Mouse (Mus musculus): Measurements from ENCODE around the gene Atxn2. TPM values are rescaled to one million over a fixed set of nuclear protein-coding genes. Genes with fewer than 3 reads are reported as not detected.

Atxn2 gene
- total RNA-seq, 1 experiment: 58.0 TPM

DNA sequence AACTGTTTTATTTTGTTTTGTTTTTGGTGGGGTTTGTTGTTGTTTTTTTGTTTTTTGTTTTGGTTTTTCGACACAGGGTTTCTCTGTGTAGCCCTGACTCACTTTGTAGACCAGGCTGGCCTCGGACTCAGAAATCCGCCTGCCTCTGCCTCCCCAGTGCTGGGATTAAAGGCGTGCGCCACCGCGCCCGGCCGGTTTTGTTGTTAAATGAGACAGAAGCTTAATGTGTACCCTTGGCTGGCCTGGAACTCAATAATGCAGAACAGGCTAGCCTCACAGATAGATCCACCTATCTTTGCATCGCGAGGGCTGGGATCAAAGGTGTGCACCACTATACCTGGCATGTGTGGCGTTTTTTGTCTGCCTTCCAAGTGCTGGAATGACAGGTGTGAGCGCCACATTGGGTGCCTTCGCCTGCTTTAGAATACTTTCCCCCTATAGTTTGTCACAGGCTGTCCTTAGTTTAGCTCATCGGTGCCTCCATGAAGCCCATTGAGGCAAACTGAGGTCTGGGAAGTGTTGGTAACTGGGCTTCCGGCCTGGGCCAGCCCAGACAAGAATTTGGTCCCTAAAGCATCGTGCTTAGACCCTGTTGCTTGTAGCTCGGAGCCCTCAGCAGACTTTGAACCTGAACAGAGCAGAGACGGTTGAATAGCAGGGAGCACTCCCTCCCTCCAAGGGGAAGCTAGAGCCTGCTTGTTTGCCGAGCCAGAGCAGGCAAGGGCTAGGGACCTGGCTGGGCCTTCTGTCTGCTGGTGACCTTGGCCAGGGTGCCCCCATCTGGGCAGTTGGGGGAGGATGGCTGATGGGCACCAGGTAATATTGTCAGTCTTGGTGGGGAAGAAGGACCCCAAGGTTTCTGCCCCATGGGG lies 138.6 kb downstream of the Atxn2 start:
- Histone ChIP-seq H3K9me3 (ENCODE audit: control insufficient read depth, insufficient read depth, low read depth, low read length) (no peaks in the 10 kb centered on the region), H3K4me3 (ENCODE audit: insufficient read depth in 1 of 2, low read depth in 1 of 2, low read length in 2 of 2, poor library complexity in 1 of 2, severe bottlenecking in 1 of 2) (peak overlapping the region; percentile 83 to 87), H3K27ac (ENCODE audit: insufficient read depth, low read depth, low read length, poor library complexity, severe bottlenecking) (no peak overlapping the region), H3K9ac (ENCODE audit: insufficient read depth, low read depth, low read length, poor library complexity, severe bottlenecking) (no peak overlapping the region), H3K36me3 (ENCODE audit: control insufficient read depth, insufficient read depth, low read length, poor library complexity, severe bottlenecking) (peaks cover 3% of the 10 kb centered on the region; the same call in 1 of the 2 replicates), H3K4me1 (ENCODE audit: control insufficient read depth in 2 of 2, insufficient read depth in 2 of 2, low read length in 2 of 2, poor library complexity in 1 of 2) (peaks cover 2 to 8% of the 10 kb centered on the region in 2 experiments; a peak in 2 of 4 replicates)
- TF ChIP-seq ZNF384 (IDR thresholded peaks at IDR 0.05; ENCODE audit: low read depth, low read length): no peak
- no peak for TF ChIP-seq ZC3H11A (IDR thresholded peaks at IDR 0.05; ENCODE audit: borderline replicate concordance, low read depth, low read length)
- TF ChIP-seq MAFK (IDR thresholded peaks at IDR 0.05; ENCODE audit: insufficient read depth, low read depth, low read length): no peak
- no peak for TF ChIP-seq CHD2 (IDR thresholded peaks at IDR 0.05; ENCODE audit: low read depth, low read length)
- no peak for TF ChIP-seq HCFC1 (IDR thresholded peaks at IDR 0.05; ENCODE audit: borderline replicate concordance, insufficient read depth, low read length)
- no peak for DNase-seq (ENCODE audit: low read depth, low spot score)
- in situ Hi-C loops (cut with MboI; ENCODE audit: low sequenced_read_pairs in 2 of 2, unreplicated experiment in 2 of 2): loop anchor here in 1 of 2 experiments (25.0 kb wide), 1 partner anchor 238 kb away; no protein-coding TSS in a partner anchor

GRCm38 (mm10) chr5:121853368-121854051 lies 142.4 kb downstream of the Atxn2 start:
- TF ChIP-seq ZC3H11A (IDR thresholded peaks at IDR 0.05; ENCODE audit: borderline replicate concordance, low read depth, low read length) (no peak), HCFC1 (IDR thresholded peaks at IDR 0.05; ENCODE audit: borderline replicate concordance, insufficient read depth, low read length) (no peak), MAFK (IDR thresholded peaks at IDR 0.05; ENCODE audit: insufficient read depth, low read depth, low read length) (no peak), CHD2 (IDR thresholded peaks at IDR 0.05; ENCODE audit: low read depth, low read length) (no peak), ZNF384 (IDR thresholded peaks at IDR 0.05; ENCODE audit: low read depth, low read length) (no peak)
- in situ Hi-C loops (cut with MboI; ENCODE audit: low sequenced_read_pairs in 2 of 2, unreplicated experiment in 2 of 2): loop anchor here in 1 of 2 experiments (25.0 kb wide), 1 partner anchor 234 kb away; no protein-coding TSS in a partner anchor
- H3K9ac ChIP-seq (ENCODE audit: insufficient read depth, low read depth, low read length, poor library complexity, severe bottlenecking): no peak overlapping the region
- H3K27ac ChIP-seq (ENCODE audit: insufficient read depth, low read depth, low read length, poor library complexity, severe bottlenecking): no peak overlapping the region
- H3K4me1 ChIP-seq (ENCODE audit: control insufficient read depth in 2 of 2, insufficient read depth in 2 of 2, low read length in 2 of 2, poor library complexity in 1 of 2): peaks cover 2 to 14% of the 10 kb centered on the region in 2 experiments; a peak in 2 of 4 replicates
- no peak for DNase-seq (ENCODE audit: low read depth, low spot score)
- H3K36me3 ChIP-seq (ENCODE audit: control insufficient read depth, insufficient read depth, low read length, poor library complexity, severe bottlenecking): peaks cover 3% of the 10 kb centered on the region; the same call in 1 of the 2 replicates
- H3K4me3 ChIP-seq (ENCODE audit: insufficient read depth in 1 of 2, low read depth in 1 of 2, low read length in 2 of 2, poor library complexity in 1 of 2, severe bottlenecking in 1 of 2): no peak overlapping the region
- no peaks in the 10 kb centered on the region for H3K9me3 ChIP-seq (ENCODE audit: control insufficient read depth, insufficient read depth, low read depth, low read length)

DNA sequence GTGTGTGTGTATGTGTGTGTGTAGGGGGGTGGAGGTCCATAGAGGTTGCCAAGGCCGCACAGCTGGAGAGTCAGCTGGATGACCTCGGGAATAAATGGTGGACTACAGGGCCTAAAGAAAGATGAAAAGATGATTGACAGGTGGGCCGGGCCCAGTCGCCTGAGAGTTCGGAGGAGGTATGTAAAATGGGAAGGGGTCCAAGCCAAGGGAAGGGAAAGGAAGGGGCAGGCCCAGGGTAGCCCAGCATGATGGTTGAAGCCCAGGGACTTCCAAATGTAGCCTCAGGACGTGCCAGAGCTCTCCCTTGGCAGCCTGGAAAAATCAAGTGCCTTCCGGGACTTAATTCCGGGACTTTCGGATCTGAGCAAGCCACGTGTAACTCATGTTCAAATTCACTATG lies 143.6 kb downstream of the Atxn2 start:
- Histone ChIP-seq H3K9me3 (ENCODE audit: control insufficient read depth, insufficient read depth, low read depth, low read length) (no peaks in the 10 kb centered on the region), H3K36me3 (ENCODE audit: control insufficient read depth, insufficient read depth, low read length, poor library complexity, severe bottlenecking) (peaks cover 3% of the 10 kb centered on the region; the same call in 1 of the 2 replicates), H3K9ac (ENCODE audit: insufficient read depth, low read depth, low read length, poor library complexity, severe bottlenecking) (no peak overlapping the region), H3K4me1 (ENCODE audit: control insufficient read depth in 2 of 2, insufficient read depth in 2 of 2, low read length in 2 of 2, poor library complexity in 1 of 2) (peaks cover 2 to 14% of the 10 kb centered on the region in 2 experiments; a peak in 2 of 4 replicates), H3K27ac (ENCODE audit: insufficient read depth, low read depth, low read length, poor library complexity, severe bottlenecking) (no peak overlapping the region), H3K4me3 (ENCODE audit: insufficient read depth in 1 of 2, low read depth in 1 of 2, low read length in 2 of 2, poor library complexity in 1 of 2, severe bottlenecking in 1 of 2) (no peak overlapping the region)
- DNase-seq (ENCODE audit: low read depth, low spot score): no peak
- in situ Hi-C loops (cut with MboI; ENCODE audit: low sequenced_read_pairs in 2 of 2, unreplicated experiment in 2 of 2): loop anchor here in 1 of 2 experiments (25.0 kb wide), 1 partner anchor 233 kb away; no protein-coding TSS in a partner anchor
- TF ChIP-seq ZNF384 (IDR thresholded peaks at IDR 0.05; ENCODE audit: low read depth, low read length) (no peak), MAFK (IDR thresholded peaks at IDR 0.05; ENCODE audit: insufficient read depth, low read depth, low read length) (no peak), HCFC1 (IDR thresholded peaks at IDR 0.05; ENCODE audit: borderline replicate concordance, insufficient read depth, low read length) (no peak)

DNA sequence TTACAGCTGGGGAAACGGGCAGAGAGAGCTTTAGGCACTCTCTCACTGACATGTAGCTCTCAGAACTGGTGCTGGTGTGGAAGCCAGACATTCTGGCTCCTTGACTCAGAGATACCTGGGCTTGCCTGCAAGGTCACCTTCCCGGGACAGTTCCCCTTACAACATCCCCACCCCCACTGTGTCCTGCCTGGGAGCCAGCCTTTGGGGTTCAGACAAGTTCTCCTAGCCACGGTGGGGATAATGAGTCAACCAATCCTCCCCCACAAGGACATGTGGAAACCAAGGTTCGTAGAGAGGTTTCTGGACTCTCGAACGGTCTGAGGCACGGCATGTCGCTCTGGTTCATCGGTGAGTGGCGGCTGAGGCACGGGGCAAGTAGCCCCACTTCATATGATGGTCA lies 145.6 kb downstream of the Atxn2 start:
- Histone ChIP-seq H3K4me3 (ENCODE audit: insufficient read depth in 1 of 2, low read depth in 1 of 2, low read length in 2 of 2, poor library complexity in 1 of 2, severe bottlenecking in 1 of 2) (no peak overlapping the region), H3K9me3 (ENCODE audit: control insufficient read depth, insufficient read depth, low read depth, low read length) (no peaks in the 10 kb centered on the region), H3K4me1 (ENCODE audit: control insufficient read depth in 2 of 2, insufficient read depth in 2 of 2, low read length in 2 of 2, poor library complexity in 1 of 2) (peaks cover 2 to 13% of the 10 kb centered on the region in 2 experiments; a peak in 2 of 4 replicates), H3K27ac (ENCODE audit: insufficient read depth, low read depth, low read length, poor library complexity, severe bottlenecking) (no peak overlapping the region), H3K36me3 (ENCODE audit: control insufficient read depth, insufficient read depth, low read length, poor library complexity, severe bottlenecking) (no peaks in the 10 kb centered on the region; the same call in 1 of the 2 replicates), H3K9ac (ENCODE audit: insufficient read depth, low read depth, low read length, poor library complexity, severe bottlenecking) (no peak overlapping the region)
- no peak for DNase-seq (ENCODE audit: low read depth, low spot score)
- in situ Hi-C loops (cut with MboI; ENCODE audit: low sequenced_read_pairs in 2 of 2, unreplicated experiment in 2 of 2): loop anchor here in 1 of 2 experiments (25.0 kb wide), 1 partner anchor 231 kb away; no protein-coding TSS in a partner anchor
- TF ChIP-seq ZNF384 (IDR thresholded peaks at IDR 0.05; ENCODE audit: low read depth, low read length): no peak
- TF ChIP-seq CHD2 (IDR thresholded peaks at IDR 0.05; ENCODE audit: low read depth, low read length): no peak
- no peak for TF ChIP-seq ZC3H11A (IDR thresholded peaks at IDR 0.05; ENCODE audit: borderline replicate concordance, low read depth, low read length)
- TF ChIP-seq HCFC1 (IDR thresholded peaks at IDR 0.05; ENCODE audit: borderline replicate concordance, insufficient read depth, low read length): no peak
- TF ChIP-seq MAFK (IDR thresholded peaks at IDR 0.05; ENCODE audit: insufficient read depth, low read depth, low read length): no peak
